Comparison of ENCODE assay signal across 9 mouse cellular contexts in the genomic region with DNA sequence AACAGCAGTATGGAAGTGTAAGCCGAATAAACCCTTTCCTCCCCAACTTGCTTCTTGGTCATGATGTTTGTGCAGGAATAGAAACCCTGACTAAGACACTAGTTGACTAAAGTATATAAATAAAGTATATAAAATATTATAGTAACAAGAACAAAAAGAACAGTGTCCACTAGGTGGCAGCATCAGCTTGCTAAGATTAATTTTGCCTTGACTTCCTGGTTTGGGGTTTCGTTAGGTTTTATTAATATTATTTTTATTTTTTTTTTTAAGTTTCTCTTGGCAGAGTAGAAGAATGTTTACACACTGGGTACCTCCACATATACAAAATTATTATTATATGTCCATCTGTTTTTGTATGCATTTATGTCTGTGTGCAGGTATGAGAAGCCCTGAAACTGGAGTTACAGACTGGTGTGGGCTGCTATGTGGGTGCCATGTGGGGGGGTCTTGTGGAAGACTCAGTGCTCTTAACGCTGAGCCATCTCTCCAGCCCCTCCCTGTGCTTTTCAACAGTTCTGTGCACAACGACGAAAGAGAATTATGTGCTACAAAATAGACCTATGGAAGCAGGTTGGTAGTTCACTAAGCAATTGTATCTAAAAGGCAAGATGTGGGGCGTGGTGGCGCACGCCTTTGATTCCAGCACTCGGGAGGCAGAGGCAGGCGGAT. TPM values are rescaled to one million over a fixed set of nuclear protein-coding genes. Genes with fewer than 3 reads are reported as not detected.
DNase-seq lines count a peak whose midpoint lies in the region; ATAC-seq lines count a peak whose summit lies in the region.
"Had no signal": no experiment of that assay in that cellular context is flagged by ENCODE, and none has a peak within 500 bp of the region (broad histone marks: within the 10 kb centered on the region; RNA-seq: fewer than 3 reads in every experiment).

No protein-coding gene starts in this region.

- no peaks in the 10 kb centered on the region for H3K4me1 ChIP-seq in forebrain, embryonic 15.5 days
- no peaks in the 10 kb centered on the region for H3K4me1 ChIP-seq in intestine, embryonic 15.5 days (replicated peaks)
- no peaks in the 10 kb centered on the region for H3K4me1 ChIP-seq in liver, embryonic 11.5 days (replicated peaks; ENCODE audit: control insufficient read depth, insufficient read depth, low read length)
- H3K4me1 ChIP-seq: embryonic facial prominence, embryonic 12.5 days had no signal

- H3K27ac ChIP-seq in forebrain, embryonic 15.5 days (replicated peaks): no peak overlapping the region
- H3K27ac ChIP-seq in intestine, embryonic 15.5 days: no peak overlapping the region
- no peak overlapping the region for H3K27ac ChIP-seq in liver, embryonic 11.5 days (ENCODE audit: low read depth, low read length)
- H3K27ac ChIP-seq: embryonic facial prominence, embryonic 12.5 days had no signal

- peaks cover 7% of the 10 kb centered on the region; the same call in 1 of the 2 replicates for H3K27me3 ChIP-seq in forebrain, embryonic 15.5 days
- H3K27me3 ChIP-seq in intestine, embryonic 15.5 days (replicated peaks): no peaks in the 10 kb centered on the region; the same call in 1 of the 2 replicates
- peaks cover 13% of the 10 kb centered on the region for H3K27me3 ChIP-seq in liver, embryonic 11.5 days (replicated peaks; ENCODE audit: control insufficient read depth, insufficient read depth, low read length)

- H3K36me3 ChIP-seq in forebrain, embryonic 15.5 days: no peaks in the 10 kb centered on the region
- no peaks in the 10 kb centered on the region for H3K36me3 ChIP-seq in intestine, embryonic 15.5 days
- no peaks in the 10 kb centered on the region for H3K36me3 ChIP-seq in liver, embryonic 11.5 days (ENCODE audit: control insufficient read depth, insufficient read depth, low read length)
- H3K36me3 ChIP-seq: embryonic facial prominence, embryonic 12.5 days had no signal

- ATAC-seq in forebrain, embryonic 15.5 days (replicated peaks): peak; percentile 66; the same call in 1 of the 2 replicates
- ATAC-seq in intestine, embryonic 15.5 days: peak; percentile 54
- peak; percentile 32 for ATAC-seq in liver, embryonic 11.5 days (replicated peaks; ENCODE audit: low FRiP score)
- no peak for ATAC-seq in granulocyte monocyte progenitor cell, adult 5-6 weeks (replicated peaks; ENCODE audit: poor library complexity, severe bottlenecking)

- peak; percentile 37 to 60 for DNase-seq in left cerebral cortex, adult 18-20 months (ENCODE audit: low spot score in 2 of 2)
- no peak for DNase-seq in left cerebral cortex, adult 8-10 months (ENCODE audit: low spot score in 2 of 2)
- peak; percentile 86 for DNase-seq in adipocyte (ENCODE audit: low spot score)
- DNase-seq in liver, embryonic 11.5 days (ENCODE audit: low spot score): peak; percentile 51
- DNase-seq in natural killer cell, adult 2 months (ENCODE audit: low spot score in 2 of 2): peak; percentile 65 to 72

- H3K9ac ChIP-seq in forebrain, embryonic 15.5 days (replicated peaks): no peak overlapping the region
- H3K9ac ChIP-seq in intestine, embryonic 15.5 days: no peak overlapping the region
- H3K9ac ChIP-seq in liver, embryonic 11.5 days (ENCODE audit: low read depth, low read length): no peak overlapping the region
- H3K9ac ChIP-seq: embryonic facial prominence, embryonic 12.5 days had no signal

- H3K9me3 ChIP-seq in forebrain, embryonic 15.5 days: no peaks in the 10 kb centered on the region
- no peaks in the 10 kb centered on the region for H3K9me3 ChIP-seq in intestine, embryonic 15.5 days
- no peaks in the 10 kb centered on the region for H3K9me3 ChIP-seq in liver, embryonic 11.5 days (ENCODE audit: control insufficient read depth, low read length)
- H3K9me3 ChIP-seq: embryonic facial prominence, embryonic 12.5 days had no signal

- H3K4me3 ChIP-seq in forebrain, embryonic 15.5 days: no peak overlapping the region
- H3K4me3 ChIP-seq in intestine, embryonic 15.5 days (replicated peaks): no peak overlapping the region
- H3K4me3 ChIP-seq in liver, embryonic 11.5 days (ENCODE audit: low read depth, low read length): peak overlapping the region; percentile 27
- H3K4me3 ChIP-seq: embryonic facial prominence, embryonic 12.5 days had no signal

- WGBS in forebrain, embryonic 15.5 days: 40% methylated on average over 10 of the region's 10 CpGs
- 34% methylated on average over 10 of the region's 10 CpGs for WGBS in intestine, embryonic 15.5 days
- 27% methylated on average over 10 of the region's 10 CpGs for WGBS in liver, embryonic 11.5 days

- H3K4me2 ChIP-seq in forebrain, embryonic 15.5 days (replicated peaks): no peak overlapping the region
- peak overlapping the region; percentile 43; the same call in 1 of the 2 replicates for H3K4me2 ChIP-seq in intestine, embryonic 15.5 days (replicated peaks)
- peak overlapping the region; percentile 63 for H3K4me2 ChIP-seq in liver, embryonic 11.5 days
- H3K4me2 ChIP-seq: embryonic facial prominence, embryonic 12.5 days had no signal

RNA-seq across cellular contexts. Expression of a gene that starts 11.8 kb away (rescaled TPM):
- total RNA-seq in left cerebral cortex, adult 18-20 months (2021): under 1 TPM; 0.45 to 0.77 TPM
- 1 to 10 TPM in 3 of 4 experiments, under 1 TPM in 1; 0.46 to 1.3 (median 1.1) TPM for total RNA-seq in left cerebral cortex, adult 8-10 months (2022)
- polyA plus RNA-seq in forebrain, embryonic 15.5 days (2015; fragmentation: Nextera tagmentation; extraction: Ambion mirVana): 0.22 and 0.28 TPM in 2 replicates
- polyA plus RNA-seq in intestine, embryonic 15.5 days (2015; fragmentation: Nextera tagmentation; extraction: Ambion mirVana): 0.11 and 0.16 TPM in 2 replicates
- 0.14 TPM in 1 of 2 replicates, not detected in the other for polyA plus RNA-seq in liver, embryonic 11.5 days (2014; fragmentation: Nextera tagmentation; extraction: Ambion mirVana)
- not detected in 2 replicates for total RNA-seq in granulocyte monocyte progenitor cell, adult 5-6 weeks (2014; fragmentation: Nextera tagmentation)
- total RNA-seq in granulocyte monocyte progenitor cell, adult 5-6 weeks (2017): not detected in 2 replicates
- polyA plus RNA-seq: embryonic facial prominence, embryonic 12.5 days had no signal

RNA-seq across cellular contexts. Expression of a gene that starts 15.6 kb away (rescaled TPM):
- 10 to 100 TPM; 15.1 to 16.7 TPM for total RNA-seq in left cerebral cortex, adult 18-20 months (2021)
- 10 to 100 TPM; 17.1 to 23.1 (median 19.1) TPM for total RNA-seq in left cerebral cortex, adult 8-10 months (2022)
- 36.4 and 36.8 TPM in 2 replicates for polyA plus RNA-seq in forebrain, embryonic 15.5 days (2015; fragmentation: Nextera tagmentation; extraction: Ambion mirVana)
- 61.1 and 62.9 TPM in 2 replicates for polyA plus RNA-seq in intestine, embryonic 15.5 days (2015; fragmentation: Nextera tagmentation; extraction: Ambion mirVana)
- polyA plus RNA-seq in liver, embryonic 11.5 days (2014; fragmentation: Nextera tagmentation; extraction: Ambion mirVana): 34.8 and 36.7 TPM in 2 replicates
- total RNA-seq in granulocyte monocyte progenitor cell, adult 5-6 weeks (2014; fragmentation: Nextera tagmentation): 16.9 and 18.2 TPM in 2 replicates
- 10.3 and 10.9 TPM in 2 replicates for total RNA-seq in granulocyte monocyte progenitor cell, adult 5-6 weeks (2017)

RNA-seq across cellular contexts. Expression of a gene that starts 16.1 kb away (rescaled TPM):
- under 1 TPM; 0.45 to 0.79 TPM for total RNA-seq in left cerebral cortex, adult 18-20 months (2021)
- total RNA-seq in left cerebral cortex, adult 8-10 months (2022): under 1 TPM in 3 of 4 experiments, not detected in 1; 0.46 to 0.87 (median 0.48) TPM
- 0.22 and 0.40 TPM in 2 replicates for polyA plus RNA-seq in forebrain, embryonic 15.5 days (2015; fragmentation: Nextera tagmentation; extraction: Ambion mirVana)
- polyA plus RNA-seq in intestine, embryonic 15.5 days (2015; fragmentation: Nextera tagmentation; extraction: Ambion mirVana): 2.2 and 2.4 TPM in 2 replicates
- polyA plus RNA-seq in liver, embryonic 11.5 days (2014; fragmentation: Nextera tagmentation; extraction: Ambion mirVana): 0.62 TPM in 1 of 2 replicates, not detected in the other
- not detected in 2 replicates for total RNA-seq in granulocyte monocyte progenitor cell, adult 5-6 weeks (2014; fragmentation: Nextera tagmentation)
- not detected in 2 replicates for total RNA-seq in granulocyte monocyte progenitor cell, adult 5-6 weeks (2017)
- polyA plus RNA-seq: embryonic facial prominence, embryonic 12.5 days had no signal

RNA-seq across cellular contexts. Expression of a gene that starts 26.4 kb away (rescaled TPM):
- not detected for total RNA-seq in left cerebral cortex, adult 18-20 months (2021)
- total RNA-seq in left cerebral cortex, adult 8-10 months (2022): not detected
- polyA plus RNA-seq in forebrain, embryonic 15.5 days (2015; fragmentation: Nextera tagmentation; extraction: Ambion mirVana): not detected in 2 replicates
- polyA plus RNA-seq in intestine, embryonic 15.5 days (2015; fragmentation: Nextera tagmentation; extraction: Ambion mirVana): not detected in 2 replicates
- 0.35 and 0.45 TPM in 2 replicates for polyA plus RNA-seq in liver, embryonic 11.5 days (2014; fragmentation: Nextera tagmentation; extraction: Ambion mirVana)
- total RNA-seq in granulocyte monocyte progenitor cell, adult 5-6 weeks (2014; fragmentation: Nextera tagmentation): not detected in 2 replicates
- not detected in 2 replicates for total RNA-seq in granulocyte monocyte progenitor cell, adult 5-6 weeks (2017)
- polyA plus RNA-seq: embryonic facial prominence, embryonic 12.5 days had no signal

RNA-seq across cellular contexts. Expression of a gene that starts 33.4 kb away (rescaled TPM):
- total RNA-seq in left cerebral cortex, adult 18-20 months (2021): 10 to 100 TPM; 47.1 to 50.7 TPM
- total RNA-seq in left cerebral cortex, adult 8-10 months (2022): 10 to 100 TPM; 51.3 to 62.1 (median 55.1) TPM
- polyA plus RNA-seq in forebrain, embryonic 15.5 days (2015; fragmentation: Nextera tagmentation; extraction: Ambion mirVana): 7.6 and 7.7 TPM in 2 replicates
- polyA plus RNA-seq in intestine, embryonic 15.5 days (2015; fragmentation: Nextera tagmentation; extraction: Ambion mirVana): 8.8 TPM in 2 replicates
- 11.5 and 12.4 TPM in 2 replicates for polyA plus RNA-seq in liver, embryonic 11.5 days (2014; fragmentation: Nextera tagmentation; extraction: Ambion mirVana)
- total RNA-seq in granulocyte monocyte progenitor cell, adult 5-6 weeks (2014; fragmentation: Nextera tagmentation): 19.2 and 27.1 TPM in 2 replicates
- total RNA-seq in granulocyte monocyte progenitor cell, adult 5-6 weeks (2017): 27.5 and 30.5 TPM in 2 replicates

Comparison
In these comparisons a context has a peak if more than half of its experiments do, and no peak if none do; other contexts are left out.
1. DNase-seq: peak in left cerebral cortex, adult 18-20 months (2 of 2), adipocyte (single experiment), liver, embryonic 11.5 days (single experiment) and natural killer cell, adult 2 months (2 of 2); none in left cerebral cortex, adult 8-10 months (0 of 2).